Mouse (Mus musculus) right cerebral cortex, postnatal 4 days (tissue): ENCODE results near the gene Tinf2.

Experiments used
- DNase-seq: peaks from one replicate; pipeline ENCODE4 v3.0.0-alpha.2; 2022

The Tinf2 gene

GRCm38 (mm10) chr14:55634874-55635522, 46.6 kb downstream of the Tinf2 start:
- DNase-seq = peak; percentile 32

GRCm38 (mm10) chr14:55629312-55629711, 52.3 kb downstream of the Tinf2 start:
- peak; percentile 31 for DNase-seq

- no peak for DNase-seq
Observed at GRCm38 (mm10) chr14:55628077-55628827, 53.4 kb downstream of the Tinf2 start.
